Mouse (Mus musculus) retina, embryonic 14.5 days (tissue): ENCODE measurements around the gene Gcm2.
A peak's percentile ranks its signal among the peaks of the same experiment; 100 is the strongest.

Source experiments
- DNase-seq: peaks from one replicate; pipeline ENCODE4 v3.0.0-alpha.2; 2015; ENCODE audit warnings: low spot score

Gene Gcm2

DNA sequence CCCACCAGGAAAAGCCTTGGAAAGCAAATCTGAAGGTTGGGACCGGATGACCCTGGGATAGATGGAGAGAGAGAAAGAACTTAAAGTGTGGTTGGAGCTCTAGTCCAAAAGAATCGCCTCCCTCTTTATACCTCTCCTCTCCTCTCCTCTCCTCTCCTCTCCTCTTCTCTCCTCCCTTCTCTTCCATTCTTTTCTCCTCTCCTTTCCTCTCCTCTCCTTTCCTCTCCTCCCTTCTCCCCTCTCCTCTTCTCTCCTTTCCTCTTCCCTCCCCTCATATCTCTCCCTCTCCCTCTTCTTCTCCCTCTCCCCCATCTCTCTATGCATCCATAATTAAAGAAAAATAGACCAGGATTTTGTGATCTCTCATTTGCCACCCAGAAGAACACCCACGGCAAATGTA is at the start of gene Gcm2:
TSS of gene Gcm2 (minus strand) at position 101 of the 400 bp plus-strand sequence.
- DNase-seq, result no peak

DNA sequence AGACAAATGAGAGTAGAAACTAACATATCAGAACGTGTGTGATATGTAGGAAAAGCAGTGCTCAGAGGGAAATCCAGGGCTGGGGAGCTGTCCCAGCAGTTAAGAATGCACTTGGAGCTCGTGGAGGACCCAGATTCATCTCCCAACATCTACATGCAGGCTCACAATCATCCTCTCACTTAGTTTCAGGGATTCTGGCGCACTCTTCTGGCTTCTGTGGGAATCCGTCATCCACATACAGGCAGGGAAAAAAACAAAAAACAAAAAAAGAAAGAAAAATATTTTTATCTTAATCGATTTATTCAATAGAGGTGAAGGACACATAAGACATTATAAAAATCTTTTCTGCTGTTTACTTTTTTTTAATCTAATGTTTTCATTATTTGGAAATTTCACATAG is 47.6 kb upstream of the Gcm2 start:
- DNase-seq, result no peak

DNA sequence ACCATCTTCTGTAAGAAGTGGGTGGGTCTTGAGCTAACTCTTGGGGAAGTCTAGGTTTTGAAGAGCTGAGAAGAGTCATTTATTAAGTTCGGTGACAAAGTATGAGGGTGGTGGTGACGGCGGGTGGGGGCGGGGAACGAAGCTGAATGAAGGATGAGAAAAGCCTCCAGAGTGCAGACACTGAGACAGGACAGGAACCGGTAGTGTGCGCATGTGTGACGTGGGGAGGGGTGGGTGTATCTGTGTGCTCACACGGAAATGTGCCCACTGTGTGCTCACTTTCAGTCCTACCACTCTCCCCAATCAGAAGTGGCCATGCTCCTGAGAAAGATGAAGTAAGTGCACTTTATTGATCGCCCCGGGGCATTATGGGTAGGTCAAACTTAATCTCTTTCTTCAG is 42.3 kb upstream of the Gcm2 start:
- no peak for DNase-seq

DNA sequence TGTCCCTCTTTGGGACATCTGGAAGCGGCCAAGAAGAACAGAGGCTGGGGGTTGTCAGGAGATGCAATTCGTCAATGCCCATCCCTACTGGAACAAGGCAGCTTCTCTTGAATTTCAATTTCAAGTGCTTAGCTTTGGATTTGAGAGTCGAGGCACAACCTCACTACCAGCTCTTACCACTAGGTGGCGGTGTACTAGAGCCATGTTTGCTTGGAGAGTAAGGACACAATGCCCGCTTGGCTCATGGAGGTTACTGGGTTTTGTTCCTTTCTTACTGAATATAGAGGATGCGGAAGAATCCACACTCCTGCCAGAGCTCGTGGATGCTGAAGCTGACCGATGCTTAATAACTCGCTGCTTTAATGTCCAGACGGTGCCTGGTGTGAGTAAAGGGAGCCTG is 35.4 kb upstream of the Gcm2 start:
- peak; percentile 71 for DNase-seq

DNA sequence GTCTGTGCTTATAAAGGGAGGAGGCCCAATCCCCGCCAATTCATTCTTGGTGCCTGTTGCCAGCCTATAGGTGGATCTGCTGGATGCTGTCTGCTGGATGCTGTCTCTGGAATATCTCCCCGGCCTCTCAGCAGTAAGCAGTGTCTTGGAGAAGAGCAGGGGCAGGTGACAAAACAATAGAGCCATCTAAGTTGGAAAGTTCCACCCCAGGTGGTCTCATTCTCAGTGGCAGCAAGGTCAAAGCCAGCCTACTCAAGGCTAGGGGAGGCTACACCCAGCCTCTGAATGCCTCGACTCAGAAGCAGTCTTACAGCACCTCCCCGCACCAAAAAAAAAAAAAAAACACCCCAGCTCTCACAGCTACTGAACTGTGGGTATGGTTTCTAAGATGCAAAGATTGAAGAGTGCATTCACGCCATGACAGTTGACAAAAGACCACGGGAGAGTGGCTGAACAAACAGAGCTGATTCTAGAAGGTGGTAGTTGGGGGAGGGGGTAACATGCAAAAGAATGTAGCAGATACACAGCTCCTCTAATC is 34.7 kb upstream of the Gcm2 start:
- DNase-seq, result no peak

DNA sequence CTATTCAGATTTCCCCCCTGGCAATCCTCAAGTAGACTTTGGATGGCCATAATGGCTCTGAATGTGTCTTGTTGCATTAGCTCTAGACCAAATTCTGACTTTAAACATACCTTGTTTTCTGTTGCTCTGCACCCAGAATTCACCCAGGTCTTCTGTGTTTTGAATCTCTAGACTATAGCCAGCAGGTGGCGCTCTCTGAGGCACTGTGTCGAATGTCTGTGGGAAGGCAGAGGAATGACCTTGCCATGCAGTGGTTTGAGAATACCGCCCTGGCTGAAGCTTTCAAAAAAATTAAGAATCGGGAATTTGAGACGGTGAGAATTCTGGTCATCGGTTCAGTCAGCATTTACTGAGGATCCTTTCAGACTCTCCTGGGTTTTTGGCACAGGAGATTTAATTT is 24.1 kb upstream of the Gcm2 start:
- peak; percentile 92 for DNase-seq

DNA sequence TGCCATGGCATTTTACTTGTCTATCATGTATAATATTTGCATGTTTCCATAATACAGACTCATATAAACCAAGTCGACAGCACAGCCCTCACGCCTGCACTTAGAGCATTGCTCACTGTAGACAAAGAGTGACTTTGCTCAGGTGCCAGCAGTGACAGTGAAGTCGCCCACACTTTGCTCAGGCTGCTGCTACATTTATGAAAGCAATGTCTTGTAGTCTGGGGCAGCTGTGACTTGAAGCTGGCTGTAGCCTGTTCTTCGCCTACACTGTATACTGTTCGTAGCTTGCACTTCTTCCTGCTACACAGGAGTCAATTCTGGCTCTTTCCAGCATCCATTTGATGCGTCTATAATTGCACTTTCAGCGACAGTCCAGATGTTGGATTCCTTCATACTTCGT is 18.2 kb upstream of the Gcm2 start:
- DNase-seq, result no peak

DNA sequence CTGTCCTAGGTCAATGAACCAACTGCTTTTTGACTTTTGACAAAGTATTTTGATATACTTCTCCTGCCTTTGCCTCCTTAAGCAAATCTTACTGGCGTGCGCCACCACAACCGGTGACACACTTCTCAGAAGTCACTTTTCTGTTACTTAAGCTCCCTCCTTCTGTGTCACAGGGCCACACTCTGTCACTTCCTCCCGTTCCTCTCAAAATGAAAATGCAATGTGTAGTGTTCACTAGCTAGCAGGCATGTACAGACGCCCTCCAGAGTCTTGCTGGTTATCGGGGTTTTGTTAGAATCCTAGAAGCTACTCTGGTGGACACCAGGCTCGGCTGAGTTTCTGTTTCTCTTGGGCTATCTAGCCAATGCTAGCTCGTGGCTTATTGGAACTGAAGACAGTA is 17.5 kb upstream of the Gcm2 start:
- DNase-seq, result no peak

DNA sequence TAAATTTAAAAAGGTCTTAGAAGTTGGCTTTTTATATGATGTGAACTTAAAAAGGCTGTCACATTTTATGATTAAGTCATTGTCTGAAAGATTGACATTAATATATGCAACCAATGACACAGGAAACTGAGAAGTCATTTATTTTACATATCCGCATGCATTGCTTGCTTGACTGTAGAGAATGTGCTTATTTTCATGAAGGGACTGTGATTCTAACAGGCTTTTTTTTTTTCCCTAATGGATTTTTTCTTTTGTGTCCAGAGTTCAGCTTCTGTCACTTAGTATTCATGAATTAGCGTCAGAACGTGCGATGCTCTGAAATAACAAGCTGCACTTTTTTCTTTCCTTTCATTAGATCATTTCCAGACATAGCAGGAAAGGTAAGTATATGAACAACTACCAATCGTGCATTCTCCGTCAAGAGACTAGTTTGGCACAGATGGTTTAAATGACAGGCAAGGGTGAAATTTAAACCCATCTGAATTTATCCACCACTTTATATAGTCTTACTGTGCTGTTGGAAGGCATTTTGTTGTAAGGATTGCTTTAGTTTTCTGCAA is 12.9 kb upstream of the Gcm2 start:
- DNase-seq, result no peak

DNA sequence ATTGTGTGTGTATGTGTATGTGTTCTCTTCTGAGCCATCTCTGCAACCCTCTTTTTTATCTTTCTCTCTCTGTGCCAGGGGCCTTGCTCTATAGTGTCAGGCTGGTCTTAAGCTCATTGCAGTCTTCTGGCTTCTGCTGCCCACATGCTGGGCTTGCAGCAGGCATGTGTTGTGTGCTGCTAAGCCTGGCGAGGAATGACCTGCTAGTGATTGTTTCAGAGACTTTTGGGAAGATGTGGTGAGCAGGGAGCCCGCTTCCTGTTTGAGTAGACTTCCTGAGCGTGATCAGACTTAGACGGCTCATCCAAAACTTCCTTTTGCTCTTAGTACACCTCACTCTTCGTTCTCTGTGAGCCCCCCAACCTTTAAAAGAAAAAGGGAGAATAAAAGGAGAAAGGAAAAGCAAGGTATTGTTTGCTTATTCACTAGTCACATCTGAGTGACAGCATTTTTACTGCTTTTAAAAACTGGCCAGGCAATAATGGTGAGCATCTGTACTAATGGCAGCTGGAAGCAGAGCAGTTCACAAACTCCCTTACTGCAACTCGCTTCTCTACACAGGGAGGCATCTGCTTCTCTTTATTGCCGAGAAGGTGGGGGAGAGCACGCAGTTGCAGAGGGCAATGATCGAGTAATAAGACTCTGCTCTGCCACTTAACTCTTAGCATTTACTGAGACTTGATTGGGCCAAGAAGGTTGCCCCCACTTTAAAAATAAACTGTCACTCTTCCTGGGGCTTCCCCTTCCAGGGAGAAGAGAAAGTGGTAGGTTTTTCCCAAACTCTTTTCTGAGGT is 8.5 kb upstream of the Gcm2 start:
- DNase-seq, result no peak

DNA sequence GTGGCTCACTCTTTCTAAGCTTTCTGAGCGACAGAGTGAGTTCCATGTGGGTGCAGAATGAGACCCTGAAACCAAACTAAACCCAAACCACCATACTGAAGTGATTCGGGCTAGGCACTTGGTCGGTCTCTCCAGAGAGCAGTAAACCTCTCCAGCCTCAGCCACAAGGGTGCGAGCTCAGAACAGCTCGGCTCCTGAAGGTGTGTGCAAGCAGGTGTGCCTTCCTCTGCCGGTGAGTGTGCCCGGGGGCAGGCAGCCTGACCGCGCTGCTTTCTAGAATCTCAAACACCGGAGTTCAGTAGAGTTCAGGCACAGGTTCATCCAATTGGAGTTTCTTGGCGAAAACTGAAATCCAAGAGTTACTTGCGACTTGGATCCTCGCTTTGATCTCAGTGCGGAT is 3.1 kb upstream of the Gcm2 start, which contains the start of gene Sycp2l:
TSS of gene Sycp2l (plus strand) at position 368 of the 400 bp plus-strand sequence.
- DNase-seq, result no peak

DNA sequence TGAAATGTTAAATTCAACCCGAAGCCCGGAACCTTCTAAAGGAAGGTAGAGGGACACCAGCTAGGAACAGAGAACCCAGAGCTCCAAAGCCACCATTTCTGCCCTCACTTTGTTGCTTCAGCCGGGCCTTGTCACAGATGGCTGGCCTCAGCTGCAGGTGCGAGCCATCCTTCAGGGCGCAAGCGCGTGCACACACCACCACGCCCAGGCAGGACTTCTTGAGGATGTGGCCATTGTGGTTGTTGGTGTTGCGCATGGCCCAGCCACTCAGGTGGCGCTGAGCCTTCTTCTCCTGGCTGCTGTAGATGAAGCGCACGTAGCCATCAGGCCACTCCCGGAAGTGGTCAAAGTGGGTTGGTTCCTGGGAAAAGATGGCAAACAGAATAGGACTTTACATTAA is 5.3 kb downstream of the Gcm2 start:
- DNase-seq, result no peak

DNA sequence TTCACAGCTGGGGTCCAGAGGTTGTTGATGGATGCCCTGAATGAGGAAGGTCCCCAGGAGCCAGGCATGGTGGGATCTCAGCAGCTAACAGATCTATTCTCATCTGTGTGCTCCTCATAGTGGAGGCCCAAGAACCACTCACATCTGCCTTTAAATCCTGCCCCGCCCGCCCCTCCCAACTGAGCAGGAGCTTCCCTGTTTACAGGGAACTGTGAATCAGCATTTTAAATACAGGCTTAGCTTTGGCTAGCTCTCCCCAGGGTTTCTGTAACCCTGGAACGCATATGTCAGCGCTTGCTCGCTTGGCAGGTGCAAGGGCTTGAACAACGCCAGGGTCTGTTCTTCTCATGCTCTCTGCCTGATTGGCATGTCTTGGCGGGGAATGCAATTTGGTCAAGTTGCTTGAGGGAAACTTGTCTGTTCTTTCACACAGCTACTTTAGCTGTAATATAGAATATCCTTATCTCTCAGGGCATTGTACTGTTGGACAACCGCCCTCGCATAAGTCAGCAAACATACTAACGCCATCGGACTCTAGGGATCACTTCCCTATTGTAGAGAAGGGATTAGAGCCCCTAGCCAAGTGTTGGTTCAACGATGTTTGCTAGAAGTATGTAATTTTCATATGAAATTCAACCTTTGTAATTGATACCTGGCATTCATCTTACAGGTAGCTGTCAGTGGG is 6.9 kb downstream of the Gcm2 start:
- DNase-seq, result no peak

DNA sequence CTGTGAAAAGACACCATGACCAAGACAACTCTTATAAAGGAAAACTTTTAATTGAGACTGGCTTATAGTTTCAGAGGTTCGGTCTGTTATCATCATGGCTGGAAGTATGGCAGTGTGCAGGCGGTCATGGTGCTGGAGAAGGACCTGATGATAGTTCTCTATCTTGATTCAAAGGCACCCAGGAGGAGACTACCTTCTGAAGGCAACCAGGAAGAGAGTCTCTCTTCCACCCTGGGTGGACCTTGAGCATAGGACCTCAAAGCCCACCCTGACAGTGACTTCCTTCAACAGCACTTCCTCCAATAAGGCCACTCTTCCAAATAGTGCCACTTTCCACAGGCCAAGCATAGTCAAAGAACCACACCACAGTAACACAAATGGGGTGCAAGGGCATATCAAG is 10.8 kb downstream of the Gcm2 start:
- DNase-seq, result no peak

DNA sequence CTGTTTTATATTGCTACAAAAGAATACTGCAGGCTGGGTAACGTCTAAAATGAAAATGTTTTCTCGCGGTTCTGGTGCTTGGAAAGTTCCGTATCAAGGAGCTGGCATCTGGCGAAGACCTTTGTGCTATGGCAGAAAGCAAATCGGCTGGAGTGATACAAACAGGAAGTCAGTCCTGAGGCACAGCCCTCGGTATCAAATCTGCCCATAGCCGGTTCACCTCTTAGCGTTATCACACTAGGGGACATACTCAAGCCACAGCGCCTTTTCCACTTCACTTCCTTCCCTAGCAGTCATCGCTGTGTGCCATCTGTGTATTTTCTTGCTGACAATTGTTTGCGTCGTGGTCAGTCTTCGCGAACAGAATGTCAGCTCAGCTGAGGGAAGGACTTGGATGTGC is 12.5 kb downstream of the Gcm2 start:
- no peak for DNase-seq

DNA sequence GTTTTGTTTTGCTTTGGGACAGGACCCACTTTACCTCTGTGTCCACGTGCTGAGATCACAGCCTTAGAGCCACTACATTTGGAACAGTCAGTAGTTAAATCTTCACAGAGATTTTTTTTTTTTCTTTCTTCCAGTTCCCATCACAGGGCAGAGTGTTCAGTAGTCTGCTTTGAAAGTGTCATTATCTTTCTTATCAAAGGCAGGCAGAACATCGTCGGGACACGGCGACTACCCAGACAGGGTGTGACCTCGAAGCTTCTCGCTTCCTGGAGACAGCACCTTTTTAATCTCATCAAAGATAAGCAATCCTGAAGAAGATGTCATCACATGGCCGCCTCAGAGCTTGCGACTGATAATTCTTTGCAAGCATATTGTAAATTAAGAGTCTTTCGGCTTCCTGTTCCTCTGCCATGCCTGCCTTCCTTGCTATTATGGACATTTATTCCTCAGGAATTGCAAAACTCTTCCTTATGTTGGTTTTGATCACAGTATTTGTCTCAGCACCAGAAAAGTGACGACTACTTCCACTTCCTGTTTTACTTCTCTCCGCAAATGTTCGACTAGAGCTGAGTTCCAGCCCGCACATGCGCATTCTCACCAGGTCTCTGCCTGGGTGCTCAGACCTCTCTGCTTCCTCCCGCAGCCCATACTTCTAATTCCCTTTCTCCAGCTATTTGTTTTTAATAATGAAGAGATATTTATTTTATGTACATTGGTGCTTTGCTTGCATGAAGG is 13.3 kb downstream of the Gcm2 start:
- no peak for DNase-seq

DNA sequence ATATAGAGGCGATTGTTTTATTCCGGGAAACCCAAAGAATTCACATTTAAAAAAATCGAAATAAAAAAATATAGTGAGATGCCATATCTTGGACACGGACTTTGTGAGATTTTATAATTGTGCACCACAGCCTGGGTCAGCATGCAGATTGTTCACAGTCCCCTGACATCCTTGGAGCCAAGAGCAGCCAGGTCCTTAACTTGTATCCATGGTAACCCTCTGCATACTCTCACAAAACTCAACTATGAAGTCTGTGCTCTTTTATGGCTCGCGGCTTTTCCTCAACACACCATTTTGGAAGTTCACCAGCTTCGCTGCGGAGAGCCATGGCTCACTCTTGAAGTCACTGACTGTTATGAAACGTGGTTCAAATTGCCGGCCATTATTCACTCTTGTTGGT is 16.7 kb downstream of the Gcm2 start:
- no peak for DNase-seq

DNA sequence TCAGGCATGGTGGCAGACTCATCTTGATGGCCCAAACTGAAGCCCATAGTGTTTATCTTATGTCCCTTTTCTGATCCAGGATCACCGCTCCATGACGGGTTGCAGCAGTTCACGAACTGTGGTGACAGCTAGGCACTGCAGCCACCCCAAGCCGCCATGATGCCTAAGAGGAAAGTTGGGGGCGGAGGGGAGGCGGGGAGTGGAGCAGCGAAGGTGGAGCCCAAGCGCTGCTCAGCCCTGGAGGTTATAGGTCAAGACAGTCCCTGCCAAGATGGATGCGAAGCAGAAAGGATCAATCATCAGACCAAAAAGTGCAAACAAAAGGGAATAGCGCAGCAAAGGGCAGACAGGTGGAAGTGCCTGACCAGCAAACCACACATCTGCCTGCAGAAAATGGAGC is 19.6 kb downstream of the Gcm2 start:
- DNase-seq, result no peak

DNA sequence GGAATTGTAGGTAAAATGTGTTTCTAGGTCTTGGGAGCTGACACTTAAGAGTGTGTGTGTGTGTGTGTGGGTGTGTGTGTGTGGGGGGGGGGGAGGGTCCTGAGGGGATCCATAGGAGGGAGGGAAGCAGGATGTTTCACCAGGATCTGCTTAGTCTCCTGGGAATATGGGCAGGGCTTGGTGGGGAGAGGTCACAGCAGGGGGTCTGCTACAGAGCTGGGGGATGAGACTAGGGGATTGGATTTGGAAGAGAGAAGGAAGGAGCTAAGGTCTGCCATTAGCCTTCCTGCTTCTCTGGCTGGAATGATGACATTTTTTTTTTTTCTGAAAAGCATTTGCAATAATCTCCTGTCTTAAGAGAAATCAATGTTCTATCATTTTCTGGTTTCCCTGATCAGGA is 22.1 kb downstream of the Gcm2 start:
- DNase-seq, result no peak

DNA sequence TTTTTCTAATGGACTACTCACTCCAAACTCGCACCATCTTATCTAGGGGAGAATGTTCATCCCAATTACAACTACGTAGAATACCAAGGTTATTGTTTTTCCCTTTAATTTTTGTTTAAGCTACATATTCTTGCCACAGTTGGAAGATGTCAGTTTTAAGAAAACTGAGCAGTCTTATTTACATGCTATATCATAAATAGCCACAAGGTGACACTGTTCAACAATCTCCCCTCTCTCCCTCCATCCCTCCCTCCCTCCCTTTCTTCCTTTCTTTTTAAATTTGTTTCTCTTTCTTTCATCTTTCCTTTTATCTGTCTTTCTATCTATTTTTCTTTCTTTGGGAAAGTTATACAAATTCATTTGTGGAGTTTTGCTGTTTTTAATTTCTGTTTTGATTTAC is 25.7 kb downstream of the Gcm2 start:
- DNase-seq, result peak; percentile 73

DNA sequence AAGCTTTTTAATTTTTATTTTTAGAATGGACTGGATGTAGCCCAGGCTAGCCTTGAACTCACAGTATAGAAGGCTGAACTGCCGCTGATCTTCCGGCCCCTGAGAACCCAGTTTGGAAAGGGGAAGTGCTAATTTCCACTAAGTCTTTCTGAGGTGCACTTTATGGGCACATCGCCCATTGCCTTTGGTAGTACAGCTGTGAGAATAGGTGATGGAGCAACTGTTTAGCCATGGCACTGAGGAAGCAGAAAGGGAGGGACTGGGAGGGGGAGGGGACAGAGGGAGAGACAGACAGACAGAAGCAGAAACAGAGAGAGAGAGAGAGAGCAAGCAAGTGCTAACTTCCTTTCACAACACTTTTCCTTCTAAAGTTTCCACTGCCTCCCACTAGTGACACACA is 26.3 kb downstream of the Gcm2 start:
- no peak for DNase-seq

DNA sequence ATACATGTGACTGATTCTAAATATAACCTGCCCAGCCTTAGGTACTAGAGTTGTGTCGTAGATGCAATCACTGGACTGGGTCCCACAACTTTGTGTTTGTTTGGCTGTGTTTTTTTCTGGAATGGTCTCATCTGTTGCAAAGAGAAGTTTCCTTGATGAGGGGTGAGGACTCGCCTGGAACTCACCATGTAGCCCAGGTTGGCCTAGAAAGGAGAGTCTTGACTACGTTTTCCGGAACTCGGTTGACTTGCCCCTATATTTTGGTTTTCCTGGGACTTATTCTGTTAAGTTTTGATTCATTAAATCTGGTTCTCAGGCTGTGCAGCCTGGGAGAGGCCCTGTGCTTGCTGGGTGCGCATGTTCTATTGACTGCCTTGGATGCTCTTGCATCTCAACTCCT is 30.1 kb downstream of the Gcm2 start:
- no peak for DNase-seq

DNA sequence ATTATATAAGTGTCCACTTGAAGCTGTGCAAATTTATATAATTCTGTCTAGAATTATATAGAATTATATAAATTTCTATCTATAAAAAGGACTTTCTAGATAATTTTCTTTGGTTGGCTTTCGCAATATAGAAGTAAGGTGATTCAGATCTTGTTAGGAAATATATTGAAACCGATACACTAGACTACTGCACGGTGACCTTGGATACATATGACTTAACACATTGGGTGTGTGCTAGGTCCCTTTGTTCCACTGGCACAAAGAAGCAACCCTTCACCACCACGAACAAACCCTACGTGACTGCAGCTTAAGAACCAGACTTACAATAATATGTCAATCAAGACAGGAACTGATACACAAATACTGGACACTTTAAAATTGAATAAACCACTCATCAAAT is 31.0 kb downstream of the Gcm2 start:
- no peak for DNase-seq
